ENCODE assay signal across 9 mouse cellular contexts in the genomic region with DNA sequence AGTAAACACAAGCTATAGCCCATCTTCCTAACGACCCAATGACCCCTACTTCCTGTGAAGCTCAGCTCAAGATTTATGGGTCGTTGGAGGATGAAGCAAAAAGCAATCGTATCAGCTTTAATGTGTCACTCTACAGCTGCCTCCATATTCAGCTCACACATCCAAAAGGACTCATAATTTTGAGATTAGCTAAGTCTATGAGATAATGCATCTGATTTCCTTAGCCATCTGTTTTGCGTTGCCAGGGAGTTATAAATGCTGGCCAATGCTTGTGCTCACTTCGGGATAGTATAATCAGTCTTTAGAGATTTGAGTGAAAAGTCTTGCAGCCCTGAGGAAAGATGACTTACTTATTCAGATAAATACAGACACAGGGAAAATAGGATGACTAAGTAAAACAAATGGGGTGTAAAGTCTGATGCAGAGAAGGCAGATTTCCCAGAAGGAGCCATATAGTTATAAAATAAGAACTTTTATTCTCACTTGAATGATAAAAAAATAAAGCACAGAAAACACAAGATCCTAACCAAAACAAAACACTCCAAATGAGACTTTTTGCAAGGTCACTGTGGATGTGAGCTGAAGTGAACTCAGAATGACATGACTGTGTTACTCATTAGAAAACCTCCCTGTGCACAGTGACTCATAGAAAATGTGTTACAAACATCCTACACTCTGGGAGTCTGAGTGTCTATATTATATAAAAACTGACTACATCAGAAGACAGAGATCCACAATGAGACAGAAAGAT.
DNase-seq lines count a peak whose midpoint lies in the region; ATAC-seq lines count a peak whose summit lies in the region.
"Had no signal": no experiment of that assay in that cellular context is flagged by ENCODE, and none has a peak within 500 bp of the region (broad histone marks: within the 10 kb centered on the region; RNA-seq: fewer than 3 reads in every experiment).

No protein-coding gene starts in this region.

- DNase-seq in heart, adult 9 months (ENCODE audit: low spot score in 2 of 2), result peak; percentile 41 to 47
- no peak for DNase-seq in lung, postnatal 14 days
- peak; percentile 65 for DNase-seq in embryo, embryonic 10 days (ENCODE audit: low spot score)
- DNase-seq in cerebellum, postnatal 4 days (ENCODE audit: low spot score in 2 of 2), result no peak

- no peak overlapping the region for H3K9ac ChIP-seq in heart, embryonic 12.5 days
- no peak overlapping the region for H3K9ac ChIP-seq in lung, embryonic 16.5 days (ENCODE audit: low read length)
- no peak overlapping the region for H3K9ac ChIP-seq in limb, embryonic 15.5 days
- H3K9ac ChIP-seq: neural tube, embryonic 15.5 days had no signal

- H3K4me2 ChIP-seq in heart, embryonic 12.5 days, result no peak overlapping the region
- no peak overlapping the region for H3K4me2 ChIP-seq in lung, embryonic 16.5 days (ENCODE audit: low read depth, low read length)
- H3K4me2 ChIP-seq in limb, embryonic 15.5 days, result no peak overlapping the region
- H3K4me2 ChIP-seq: neural tube, embryonic 15.5 days had no signal

- no peak overlapping the region for H3K27ac ChIP-seq in heart, embryonic 12.5 days (ENCODE audit: poor library complexity, severe bottlenecking)
- no peak overlapping the region for H3K27ac ChIP-seq in lung, embryonic 16.5 days (ENCODE audit: low read length)
- H3K27ac ChIP-seq in limb, embryonic 15.5 days, result no peak overlapping the region
- H3K27ac ChIP-seq: neural tube, embryonic 15.5 days had no signal

- H3K4me1 ChIP-seq in heart, embryonic 12.5 days (replicated peaks), result no peaks in the 10 kb centered on the region
- H3K4me1 ChIP-seq in lung, embryonic 16.5 days (replicated peaks; ENCODE audit: control insufficient read depth, insufficient read depth, low read length), result peaks cover 2% of the 10 kb centered on the region; the same call in 1 of the 2 replicates
- H3K4me1 ChIP-seq in limb, embryonic 15.5 days, result no peaks in the 10 kb centered on the region
- H3K4me1 ChIP-seq: megakaryocyte, embryonic 14.5 days; neural tube, embryonic 15.5 days had no signal

- no peak overlapping the region for H3K4me3 ChIP-seq in heart, embryonic 12.5 days
- H3K4me3 ChIP-seq in lung, embryonic 16.5 days (ENCODE audit: low read length), result no peak overlapping the region
- H3K4me3 ChIP-seq in limb, embryonic 15.5 days, result no peak overlapping the region
- H3K4me3 ChIP-seq: megakaryocyte, embryonic 14.5 days; neural tube, embryonic 15.5 days had no signal

- WGBS in heart, embryonic 12.5 days, result 46% methylated on average over 5 of the region's 5 CpGs
- 22% methylated on average over 5 of the region's 5 CpGs for WGBS in lung, embryonic 16.5 days
- 24% methylated on average over 5 of the region's 5 CpGs for WGBS in limb, embryonic 15.5 days

- H3K36me3 ChIP-seq in heart, embryonic 12.5 days, result no peaks in the 10 kb centered on the region
- no peaks in the 10 kb centered on the region for H3K36me3 ChIP-seq in lung, embryonic 16.5 days (ENCODE audit: control insufficient read depth, insufficient read depth, low read length)
- no peaks in the 10 kb centered on the region for H3K36me3 ChIP-seq in limb, embryonic 15.5 days
- H3K36me3 ChIP-seq: neural tube, embryonic 15.5 days had no signal

- ATAC-seq in heart, embryonic 12.5 days (ENCODE audit: insufficient number of reproducible peaks, low FRiP score), result no peak
- peak; percentile 92 for ATAC-seq in lung, embryonic 16.5 days (ENCODE audit: low read depth)
- ATAC-seq in limb, embryonic 15.5 days (ENCODE audit: insufficient number of reproducible peaks, low FRiP score, low TSS enrichment, low read depth), result 0 out of 2 replicates have a peak, but pooled peaks have one; percentile 35

- H3K9me3 ChIP-seq in heart, embryonic 12.5 days (replicated peaks), result no peaks in the 10 kb centered on the region
- H3K9me3 ChIP-seq in lung, embryonic 16.5 days (ENCODE audit: control insufficient read depth, low read length), result no peaks in the 10 kb centered on the region
- no peaks in the 10 kb centered on the region for H3K9me3 ChIP-seq in limb, embryonic 15.5 days
- H3K9me3 ChIP-seq: megakaryocyte, embryonic 14.5 days; neural tube, embryonic 15.5 days had no signal

- H3K27me3 ChIP-seq in heart, embryonic 12.5 days (replicated peaks), result no peaks in the 10 kb centered on the region
- H3K27me3 ChIP-seq in lung, embryonic 16.5 days (ENCODE audit: control insufficient read depth, insufficient read depth, low read depth, low read length), result no peaks in the 10 kb centered on the region
- no peaks in the 10 kb centered on the region for H3K27me3 ChIP-seq in limb, embryonic 15.5 days
- H3K27me3 ChIP-seq: megakaryocyte, embryonic 14.5 days; neural tube, embryonic 15.5 days had no signal

Comparison
In these comparisons a context has a peak if more than half of its experiments do, and no peak if none do; other contexts are left out.
1. DNase-seq: peak in heart, adult 9 months (2 of 2) and embryo, embryonic 10 days (single experiment); none in lung, postnatal 14 days (single experiment) and cerebellum, postnatal 4 days (0 of 2).